Mouse (Mus musculus) liver, embryonic 14.5 days (tissue): ENCODE data around the gene U2surp.

Source experiments
- CTCF ChIP-seq: IDR thresholded peaks from 2 replicates; pipeline ENCODE4 v1.5.1; 2016; ENCODE audit warnings: antibody characterized with exemption, low read depth, control low read depth
- EP300 ChIP-seq: IDR thresholded peaks from 2 replicates; pipeline ENCODE4 v1.6.1; 2016; ENCODE audit warnings: antibody characterized with exemption, low read depth

DNA sequence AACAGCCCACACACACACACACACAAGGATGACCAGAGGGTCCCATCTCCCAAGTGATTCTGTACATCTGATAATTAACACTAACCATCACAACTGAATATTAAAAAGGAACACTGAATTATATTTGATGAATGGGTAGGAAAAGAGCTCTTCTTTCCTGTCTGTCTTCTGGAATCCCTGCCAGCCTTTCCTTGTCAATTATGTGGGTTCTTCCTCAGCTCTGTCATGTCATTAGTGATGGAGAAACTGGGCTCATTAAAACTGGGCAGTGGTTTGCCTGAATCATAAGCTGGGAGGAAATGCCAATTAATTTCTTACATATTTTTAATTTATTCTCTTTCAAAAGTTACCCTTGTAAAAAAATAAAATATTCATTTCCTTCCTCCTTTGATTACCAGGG is 29.4 kb upstream of the U2surp start:
- TF ChIP-seq CTCF (no peak), EP300 (no peak)
